Mouse (Mus musculus): ENCODE data around the gene Sash1.
"Not testable (repeated sequence)": the region's sequence is repeated elsewhere in the genome, so short reads cannot be mapped to it uniquely, and the experiment has no call there.

Gene Sash1

DNA sequence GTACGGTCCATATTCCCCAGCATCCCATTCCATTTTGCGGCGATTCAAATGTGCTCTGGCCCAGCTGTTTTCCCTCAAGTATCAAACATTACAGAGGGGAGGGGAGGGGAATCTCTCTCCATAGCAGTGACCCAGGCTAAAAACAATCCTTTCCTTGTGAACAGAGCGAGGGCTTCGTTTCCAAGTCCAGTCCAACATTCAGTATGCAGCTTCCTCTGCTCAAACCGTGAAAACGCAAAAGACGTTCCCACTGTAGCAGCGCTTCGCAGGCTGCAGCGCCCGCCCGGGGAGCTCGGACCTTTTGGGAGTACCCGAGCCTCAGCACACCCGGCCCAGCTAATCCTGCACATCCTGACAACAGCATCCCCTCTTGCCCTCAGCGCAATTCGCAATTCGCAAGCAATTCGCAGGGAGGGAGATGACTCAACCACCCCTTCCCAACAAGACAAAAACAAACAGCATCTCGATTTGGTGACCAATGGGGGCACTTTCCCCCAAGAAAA is 128.4 kb downstream of the Sash1 start:
- no peak for DNase-seq (ENCODE audit: low spot score in 2 of 2)

GRCm38 (mm10) chr10:8756604-8757354 is 129.1 kb downstream of the Sash1 start:
- peak in 1 of 2 experiments; percentile 28 for DNase-seq (ENCODE audit: low spot score in 2 of 2)

DNA sequence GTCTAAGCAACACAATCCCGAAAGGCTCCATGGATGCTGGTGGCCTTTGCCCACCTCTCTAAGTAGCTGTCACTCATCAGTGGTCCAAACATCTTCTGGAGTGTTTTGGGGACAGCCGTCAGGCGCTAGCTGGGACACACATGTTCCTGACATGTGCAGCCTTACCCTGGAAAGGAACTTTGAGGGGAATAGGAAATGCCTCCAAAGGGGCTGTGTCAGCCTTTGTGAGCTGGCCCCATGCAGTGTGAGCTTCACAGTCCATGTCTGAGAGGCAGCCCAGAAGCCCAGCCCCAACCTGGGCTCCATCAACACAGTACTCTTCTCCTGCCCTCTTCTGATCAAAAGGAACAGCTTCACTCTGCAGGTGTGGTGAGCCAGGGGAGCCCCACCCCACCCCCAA is 132.5 kb downstream of the Sash1 start:
- no peak for DNase-seq (ENCODE audit: low spot score in 2 of 2)

DNA sequence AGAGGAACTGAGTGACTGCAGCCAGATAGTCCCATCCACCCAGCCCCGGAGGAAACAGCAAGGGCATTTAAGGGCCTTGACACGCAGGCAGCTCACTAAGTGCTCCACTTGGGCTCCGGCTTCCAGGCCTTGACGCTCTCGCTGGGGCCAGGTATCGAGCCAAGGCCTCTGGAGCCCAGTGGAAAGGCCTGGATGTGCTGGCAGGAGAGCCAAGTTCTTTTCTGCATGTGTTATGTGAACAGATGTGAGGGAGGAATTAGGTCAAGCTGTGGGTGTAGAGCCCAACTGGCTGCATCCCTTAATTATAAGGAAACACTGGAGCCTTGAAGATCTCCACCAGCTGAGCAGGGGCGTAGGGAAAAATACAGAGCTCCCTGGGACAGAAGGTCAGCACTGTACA is 133.4 kb downstream of the Sash1 start:
- peak in 1 of 2 experiments; percentile 7 for DNase-seq (ENCODE audit: low spot score in 2 of 2)

- DNase-seq (ENCODE audit: low spot score in 2 of 2): no peak
These were observed 136.3 kb downstream of the Sash1 start for GRCm38 (mm10) chr10:8749537-8749936.

GRCm38 (mm10) chr10:8747450-8748212 is 138.2 kb downstream of the Sash1 start:
- no peak for DNase-seq (ENCODE audit: low spot score in 2 of 2)

DNA sequence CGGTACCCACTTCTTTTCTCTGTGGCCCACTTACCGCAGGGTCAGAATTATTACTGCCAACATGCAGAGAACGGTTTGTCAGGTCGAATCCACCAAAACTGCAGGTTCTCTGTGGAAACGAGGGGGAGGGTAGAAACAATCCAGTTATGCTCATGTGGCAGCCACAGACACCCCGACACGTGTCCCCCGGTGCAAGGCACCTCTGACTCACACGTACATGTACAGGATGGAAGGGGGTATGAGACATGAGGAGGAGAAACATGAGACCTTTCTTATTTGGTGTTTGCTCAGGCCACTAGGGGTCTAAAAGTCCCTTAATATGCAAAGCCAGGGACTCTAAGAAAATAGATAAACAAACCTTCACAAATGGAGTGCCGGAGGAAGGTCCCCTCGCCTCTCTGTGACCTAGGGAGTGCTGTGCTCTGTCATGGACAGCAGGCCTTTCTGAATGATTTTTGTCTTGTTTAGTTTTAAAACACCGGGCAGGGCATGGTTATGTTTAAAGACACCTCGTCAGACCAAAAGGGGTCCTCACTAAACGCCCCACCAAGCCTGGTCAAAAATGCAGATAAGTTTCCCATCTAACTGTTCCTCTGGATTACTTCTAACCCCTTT is 139.7 kb downstream of the Sash1 start:
- no peak for DNase-seq (ENCODE audit: low spot score in 2 of 2)

DNA sequence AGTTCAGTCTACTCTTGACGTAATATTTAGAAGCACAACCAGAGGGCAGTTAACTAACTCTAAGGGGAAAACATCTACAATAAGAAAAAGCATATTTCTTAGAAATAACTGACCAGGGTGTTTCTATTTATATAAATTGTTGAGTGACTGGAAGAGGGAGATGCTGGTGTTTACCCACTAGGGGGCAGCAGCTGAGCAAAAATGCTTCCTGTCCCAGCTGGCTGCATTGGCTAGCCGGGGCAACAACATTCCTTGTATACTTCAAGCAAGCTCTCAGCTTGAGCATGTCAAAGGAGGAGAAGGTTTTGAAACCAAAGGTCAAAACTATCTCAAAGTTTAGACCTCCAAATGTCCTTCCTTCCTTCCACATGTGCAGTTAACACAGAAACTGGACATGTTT is 143.0 kb downstream of the Sash1 start:
- DNase-seq (ENCODE audit: low spot score in 2 of 2): peak; percentile 27 to 45

- DNase-seq (ENCODE audit: low spot score in 2 of 2): no peak
These were observed 144.4 kb downstream of the Sash1 start for GRCm38 (mm10) chr10:8741505-8741904.

- no peak for DNase-seq (ENCODE audit: low spot score in 2 of 2)
These were observed 145.1 kb downstream of the Sash1 start for GRCm38 (mm10) chr10:8740797-8741196.

DNA sequence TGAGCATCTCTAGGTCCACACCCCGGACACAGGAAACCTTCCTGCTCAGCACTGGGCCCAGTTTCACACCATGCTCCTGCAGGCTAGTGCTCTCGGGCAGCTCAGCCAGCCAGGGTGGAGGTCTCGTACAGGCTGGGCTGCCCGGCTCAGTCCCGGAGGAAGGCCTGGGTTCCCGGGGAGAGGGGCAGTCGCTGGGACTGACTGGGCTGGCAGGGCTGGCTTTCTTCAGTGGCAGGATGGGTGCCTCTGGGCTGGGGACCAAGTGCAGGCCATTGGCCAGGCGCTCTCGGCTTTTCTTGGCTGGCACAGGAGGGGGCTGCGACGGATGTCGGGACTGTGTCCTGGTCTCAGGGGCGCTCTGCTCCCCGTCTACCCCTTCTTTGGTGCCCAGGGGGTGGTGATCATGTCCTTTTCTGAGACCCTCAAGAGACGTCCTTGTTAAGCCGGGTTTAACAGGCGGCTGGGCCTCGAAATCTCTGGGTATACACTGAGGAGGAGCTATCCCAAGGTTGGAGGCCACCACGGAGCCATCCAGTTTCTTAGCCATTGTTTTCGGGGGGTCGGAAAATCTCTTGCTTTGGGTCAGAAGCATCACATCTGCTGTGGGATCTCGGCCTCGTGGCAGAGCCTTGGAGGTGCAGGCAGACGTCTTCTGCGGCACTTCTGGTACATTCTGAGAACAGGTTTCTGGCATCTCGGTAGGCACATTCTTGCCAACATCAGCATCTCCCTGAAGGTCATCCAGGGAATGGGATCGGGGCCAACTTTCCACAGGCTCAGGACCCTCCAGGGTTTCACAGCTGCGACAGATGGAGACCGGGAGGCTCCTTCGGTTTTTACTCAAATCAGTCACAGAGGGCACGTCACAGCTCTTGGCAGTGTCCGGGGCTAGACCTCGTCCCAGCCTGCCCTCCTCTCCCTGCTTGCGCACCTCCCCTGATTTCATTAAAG is 156.2 kb downstream of the Sash1 start:
- DNase-seq (ENCODE audit: low spot score in 2 of 2): no peak

- no peak for DNase-seq (ENCODE audit: low spot score in 2 of 2)
These were observed 166.5 kb downstream of the Sash1 start for GRCm38 (mm10) chr10:8719345-8719744.

- DNase-seq (ENCODE audit: low spot score in 2 of 2): no peak
These were observed 167.0 kb downstream of the Sash1 start for GRCm38 (mm10) chr10:8718831-8719230.

DNA sequence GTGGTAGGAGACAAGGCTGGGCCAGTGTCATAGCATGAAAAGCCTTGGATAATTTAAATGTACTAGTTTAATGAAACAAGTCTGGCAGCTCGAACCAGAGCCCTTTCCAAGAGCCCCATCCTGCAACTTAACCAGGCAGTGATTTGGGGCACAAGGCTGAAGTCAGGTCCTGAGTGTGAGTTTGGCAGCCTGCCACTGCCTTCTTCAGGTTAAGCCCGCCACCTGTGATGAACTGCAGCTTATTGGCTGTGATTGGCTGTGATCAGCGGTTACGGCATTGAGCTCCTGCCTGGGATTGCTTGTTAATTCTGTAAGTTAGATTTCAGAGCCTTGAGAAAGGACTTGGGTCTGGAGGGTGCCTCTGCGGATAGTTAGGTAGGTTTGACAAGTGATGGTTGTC is 168.7 kb downstream of the Sash1 start:
- DNase-seq (ENCODE audit: low spot score in 2 of 2): no peak

DNA sequence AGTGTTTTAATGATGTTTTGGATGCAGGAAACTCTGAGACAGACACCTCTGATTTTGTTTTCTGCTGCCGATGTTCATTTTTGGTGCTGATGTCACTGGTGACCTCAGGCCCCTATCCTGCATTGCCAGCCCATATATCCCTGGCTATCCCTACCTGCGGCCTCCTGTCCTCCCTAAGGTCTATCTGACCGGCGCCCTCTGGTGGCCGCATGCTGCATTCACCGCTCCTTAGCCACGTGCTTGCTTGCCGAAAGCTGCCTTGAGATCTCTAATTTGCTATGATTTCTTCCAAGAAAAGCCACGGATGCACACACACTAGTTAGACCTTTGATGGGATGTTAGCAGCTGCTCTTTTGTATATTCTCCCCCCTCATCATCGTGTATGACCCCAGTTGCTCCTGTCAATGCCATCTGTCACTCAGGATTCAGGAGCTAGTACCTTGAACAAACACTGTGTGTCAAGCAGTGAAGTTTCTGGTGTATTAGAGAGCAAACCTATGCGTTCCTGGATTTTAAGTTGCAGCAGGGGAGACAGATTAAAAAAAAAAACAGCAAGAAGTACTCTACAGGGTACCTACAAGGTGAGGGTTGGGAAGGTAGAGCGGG is 170.1 kb downstream of the Sash1 start:
- peak; percentile 35 for DNase-seq (ENCODE audit: low spot score in 2 of 2)

DNA sequence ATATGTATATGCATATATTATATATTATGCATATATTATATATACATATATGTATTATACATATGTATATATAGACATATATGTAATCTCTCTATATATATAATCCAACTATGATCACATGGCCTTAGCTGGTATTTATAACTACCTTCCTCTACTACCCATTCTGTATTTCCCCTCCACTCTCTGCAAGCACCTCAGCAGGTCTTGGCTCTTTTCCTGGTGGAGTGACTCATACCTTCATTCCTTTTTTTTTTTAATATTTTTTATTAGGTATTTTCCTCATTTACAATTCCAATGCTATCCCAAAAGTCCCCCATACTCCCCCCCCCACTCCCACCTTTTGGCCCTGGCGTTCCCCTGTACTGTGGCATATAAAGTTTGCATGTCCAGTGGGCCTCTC is 189.2 kb downstream of the Sash1 start:
- not testable (repeated sequence) for DNase-seq (ENCODE audit: low spot score in 2 of 2)

GRCm38 (mm10) chr10:8693996-8694500 is 191.8 kb downstream of the Sash1 start:
- DNase-seq (ENCODE audit: low spot score in 2 of 2): no peak

- DNase-seq (ENCODE audit: low spot score in 2 of 2): no peak
These were observed 192.3 kb downstream of the Sash1 start for GRCm38 (mm10) chr10:8693561-8693960.

DNA sequence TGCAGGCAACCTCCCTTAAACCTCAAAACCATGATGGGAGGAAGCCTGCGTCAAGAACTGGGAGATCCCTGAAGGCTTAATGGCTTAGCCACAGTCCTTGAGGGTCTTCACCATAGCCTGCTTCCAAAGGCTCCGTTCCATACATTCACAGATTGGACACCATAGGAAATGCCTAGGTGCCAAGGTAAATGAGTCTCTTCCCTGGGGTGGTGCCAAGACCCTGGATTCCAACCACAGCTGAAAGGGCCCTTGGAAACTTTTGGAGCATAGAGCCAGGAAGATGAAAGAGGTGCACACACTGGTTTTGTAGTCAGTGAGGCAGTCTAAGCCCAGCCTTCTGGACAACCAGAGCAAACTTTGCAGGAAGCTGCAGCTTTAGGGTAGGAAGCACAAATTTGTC is 193.3 kb downstream of the Sash1 start:
- DNase-seq (ENCODE audit: low spot score in 2 of 2): no peak

DNA sequence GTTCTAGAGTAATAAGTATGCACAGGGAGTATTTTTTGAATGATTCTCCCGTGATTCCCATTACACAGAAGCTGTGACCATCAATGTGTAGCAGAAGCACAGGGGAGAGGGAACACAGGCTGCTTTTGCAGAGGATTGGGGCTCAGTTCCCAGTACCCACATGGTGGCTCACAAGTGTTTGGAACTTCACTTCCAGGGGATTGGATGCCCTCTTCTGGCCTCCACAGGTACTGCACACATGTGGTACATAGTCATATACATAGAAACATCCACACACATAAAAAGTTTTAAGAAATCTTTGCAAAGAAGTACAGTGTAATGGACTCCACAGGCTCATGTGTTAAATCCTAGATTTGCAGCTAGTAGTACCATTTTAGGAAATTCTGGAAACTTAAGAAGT is 199.7 kb downstream of the Sash1 start:
- no peak for DNase-seq (ENCODE audit: low spot score in 2 of 2)

DNA sequence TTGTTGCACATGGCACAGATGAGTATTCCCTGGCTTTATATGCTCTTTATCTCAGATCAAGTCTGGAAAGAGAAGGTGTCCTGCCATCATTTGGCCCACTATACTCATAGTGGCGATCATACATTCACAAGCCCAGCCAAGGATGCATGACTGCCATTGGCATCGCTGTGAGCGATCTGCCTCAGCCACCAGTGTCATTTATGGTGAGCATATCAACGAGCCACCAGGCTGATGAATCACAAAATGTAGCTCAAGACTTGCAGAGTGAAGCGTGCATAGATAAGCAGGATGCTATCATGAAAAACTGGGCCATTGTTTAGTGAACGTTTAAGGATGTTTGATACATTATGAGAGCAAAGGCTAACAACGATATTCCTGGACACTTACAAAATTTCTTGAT is 200.6 kb downstream of the Sash1 start:
- DNase-seq (ENCODE audit: low spot score in 2 of 2): no peak

Data from spleen, postnatal 36 days (tissue).